Mouse (Mus musculus): ENCODE measurements around the gene Bmp3. TPM values are rescaled to one million over a fixed set of nuclear protein-coding genes. Genes with fewer than 3 reads are reported as not detected.

Gene Bmp3
- polyA plus RNA-seq, 1 experiment from 2014 or later = 6.8 TPM

DNA sequence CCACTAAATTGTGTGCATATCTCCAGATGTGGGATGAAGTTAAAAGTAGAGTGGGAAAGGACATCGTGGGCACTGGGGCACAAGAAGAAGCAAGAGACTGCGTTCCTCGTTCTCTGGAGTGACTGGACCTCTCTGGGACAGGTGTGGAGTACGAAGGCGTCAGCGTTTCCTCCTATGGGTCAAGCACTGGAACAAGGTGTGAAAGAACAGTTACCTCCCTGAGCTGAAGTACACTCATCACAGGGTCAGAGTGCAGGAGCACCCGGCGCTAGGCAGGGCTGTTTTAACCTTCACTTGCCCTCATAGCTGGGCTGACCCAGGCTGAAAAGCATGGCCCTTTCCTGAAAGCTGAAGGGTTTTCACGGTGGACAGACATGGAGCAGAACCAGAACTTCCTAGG, 20.5 kb upstream of the Bmp3 start:
- Histone ChIP-seq H3K36me3 (ENCODE audit: insufficient read depth, low read length) (no peaks in the 10 kb centered on the region), H3K4me2 (replicated peaks; ENCODE audit: low read depth, low read length) (no peak overlapping the region), H3K27me3 (replicated peaks; ENCODE audit: insufficient read depth, low read length) (no peaks in the 10 kb centered on the region), H3K4me3 (ENCODE audit: low read depth, low read length) (no peak overlapping the region), H3K9ac (replicated peaks; ENCODE audit: low read depth) (no peak overlapping the region), H3K27ac (ENCODE audit: low read length) (no peak overlapping the region), H3K9me3 (ENCODE audit: low read length) (no peaks in the 10 kb centered on the region), H3K4me1 (ENCODE audit: insufficient read depth, low read depth, low read length) (no peaks in the 10 kb centered on the region)
- DNase-seq (ENCODE audit: low spot score) (no peak), ATAC-seq (no peak)
- no peak for TF ChIP-seq EP300 (IDR thresholded peaks at IDR 0.05)
- no peak for TF ChIP-seq CTCF (IDR thresholded peaks at IDR 0.05)
- 66% methylated on average over 9 of the region's 9 CpGs for WGBS

DNA sequence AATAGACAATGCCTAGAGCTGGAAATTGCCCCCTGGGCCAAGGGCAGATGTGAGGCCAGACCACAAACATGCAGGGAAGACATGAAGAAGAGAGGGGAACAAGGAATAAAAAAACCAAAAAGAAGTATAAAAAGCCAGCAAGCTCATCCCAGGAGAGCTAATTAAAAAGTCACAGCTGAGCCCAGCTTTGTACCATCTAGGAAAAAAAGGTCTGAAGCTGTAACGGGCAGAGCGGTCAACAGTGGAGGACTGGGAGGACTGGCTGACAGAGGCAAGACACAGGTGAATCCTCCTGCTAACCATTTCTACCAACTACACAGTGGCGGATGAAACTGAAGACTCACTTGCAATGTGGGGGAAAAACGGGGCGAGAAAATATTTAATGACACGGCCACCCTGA, 19.9 kb upstream of the Bmp3 start:
- Histone ChIP-seq H3K9me3 (ENCODE audit: low read length) (no peaks in the 10 kb centered on the region), H3K9ac (replicated peaks; ENCODE audit: low read depth) (no peak overlapping the region), H3K27me3 (replicated peaks; ENCODE audit: insufficient read depth, low read length) (no peaks in the 10 kb centered on the region), H3K27ac (ENCODE audit: low read length) (no peak overlapping the region), H3K36me3 (ENCODE audit: insufficient read depth, low read length) (no peaks in the 10 kb centered on the region), H3K4me1 (ENCODE audit: insufficient read depth, low read depth, low read length) (no peaks in the 10 kb centered on the region), H3K4me3 (ENCODE audit: low read depth, low read length) (no peak overlapping the region), H3K4me2 (replicated peaks; ENCODE audit: low read depth, low read length) (no peak overlapping the region)
- DNase-seq (ENCODE audit: low spot score) (no peak), ATAC-seq (no peak)
- no peak for TF ChIP-seq EP300 (IDR thresholded peaks at IDR 0.05)
- TF ChIP-seq CTCF (IDR thresholded peaks at IDR 0.05) = no peak
- 91% methylated on average over 6 of the region's 6 CpGs for WGBS

- Histone ChIP-seq H3K36me3 (ENCODE audit: insufficient read depth, low read length) (no peaks in the 10 kb centered on the region), H3K4me1 (ENCODE audit: insufficient read depth, low read depth, low read length) (peaks cover 4% of the 10 kb centered on the region), H3K4me3 (ENCODE audit: low read depth, low read length) (no peak overlapping the region), H3K4me2 (replicated peaks; ENCODE audit: low read depth, low read length) (no peak overlapping the region), H3K27me3 (replicated peaks; ENCODE audit: insufficient read depth, low read length) (no peaks in the 10 kb centered on the region), H3K27ac (ENCODE audit: low read length) (no peak overlapping the region), H3K9ac (replicated peaks; ENCODE audit: low read depth) (no peak overlapping the region), H3K9me3 (ENCODE audit: low read length) (no peaks in the 10 kb centered on the region)
- ATAC-seq = no peak
- 80% methylated on average over 7 of the region's 7 CpGs for WGBS
- no peak for DNase-seq (ENCODE audit: low spot score)
- TF ChIP-seq EP300 (IDR thresholded peaks at IDR 0.05) (no peak), CTCF (IDR thresholded peaks at IDR 0.05) (no peak)
These were observed 11.5 kb upstream of the Bmp3 start for GRCm38 (mm10) chr5:98842600-98843310.

GRCm38 (mm10) chr5:98844664-98845063, 9.6 kb upstream of the Bmp3 start:
- no peaks in the 10 kb centered on the region for H3K36me3 ChIP-seq (ENCODE audit: insufficient read depth, low read length)
- no peak overlapping the region for H3K9ac ChIP-seq (replicated peaks; ENCODE audit: low read depth)
- DNase-seq (ENCODE audit: low spot score) (peak; percentile 81), ATAC-seq (peak; percentile 70)
- no peak overlapping the region for H3K4me2 ChIP-seq (replicated peaks; ENCODE audit: low read depth, low read length)
- H3K27ac ChIP-seq (ENCODE audit: low read length) = no peak overlapping the region
- TF ChIP-seq EP300 (IDR thresholded peaks at IDR 0.05) = 0 out of 2 replicates have a peak, but pooled peaks have one; percentile 21
- TF ChIP-seq CTCF (IDR thresholded peaks at IDR 0.05) = no peak
- H3K4me3 ChIP-seq (ENCODE audit: low read depth, low read length) = no peak overlapping the region
- no peaks in the 10 kb centered on the region for H3K9me3 ChIP-seq (ENCODE audit: low read length)
- H3K4me1 ChIP-seq (ENCODE audit: insufficient read depth, low read depth, low read length) = peaks cover 4% of the 10 kb centered on the region
- 8% methylated on average over 1 of the region's 1 CpGs for WGBS
- no peaks in the 10 kb centered on the region for H3K27me3 ChIP-seq (replicated peaks; ENCODE audit: insufficient read depth, low read length)

DNA sequence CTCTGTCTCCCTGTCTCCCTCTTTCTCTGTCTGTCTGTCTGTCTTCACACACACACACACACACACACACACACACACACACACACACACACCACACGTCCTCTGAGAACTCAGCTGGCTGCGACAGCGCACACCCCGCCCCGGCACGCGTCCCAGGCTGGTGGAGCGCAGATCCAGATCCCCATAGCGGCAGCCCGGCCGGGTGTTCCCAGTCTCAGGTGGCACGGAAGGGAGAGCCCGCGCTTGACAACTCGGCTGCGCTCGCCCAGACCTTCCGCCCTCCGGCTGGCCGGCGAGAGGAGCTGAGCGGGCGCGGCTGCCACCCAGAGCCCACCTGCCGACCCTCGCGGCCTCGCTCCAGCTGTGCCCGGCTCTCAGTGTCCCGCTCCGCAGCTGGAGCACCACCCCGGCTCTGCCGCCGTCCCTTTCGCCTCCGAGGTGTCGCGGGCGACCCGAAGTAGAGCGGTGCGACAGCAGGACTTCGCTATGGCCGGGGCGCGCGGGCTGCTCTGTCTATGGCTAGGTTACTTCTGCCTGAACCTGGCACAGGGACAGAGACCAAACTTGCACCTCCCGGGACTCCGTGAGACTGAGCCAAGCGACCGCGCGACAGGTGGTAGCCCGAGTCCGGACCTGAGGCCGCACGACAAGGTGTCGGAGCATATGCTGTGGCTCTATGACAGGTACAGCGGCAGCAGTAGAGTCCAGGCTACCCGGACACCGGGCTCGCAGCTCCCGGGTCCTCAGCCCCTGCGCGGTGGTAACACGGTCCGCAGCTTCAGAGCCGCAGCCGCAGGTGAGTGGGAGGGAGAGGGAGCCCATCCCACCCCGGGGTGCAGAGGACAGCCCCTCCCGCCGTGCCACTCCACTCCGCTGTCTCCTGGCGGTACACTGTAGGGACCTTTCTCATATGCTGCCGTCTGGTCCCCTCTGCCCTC, 681 bp downstream of the Bmp3 start:
- Histone ChIP-seq H3K9me3 (ENCODE audit: low read length) (no peaks in the 10 kb centered on the region), H3K4me2 (replicated peaks; ENCODE audit: low read depth, low read length) (peak overlapping the region; percentile 86), H3K4me1 (ENCODE audit: insufficient read depth, low read depth, low read length) (peaks cover 3% of the 10 kb centered on the region; the same call in 1 of the 2 replicates), H3K4me3 (ENCODE audit: low read depth, low read length) (peak overlapping the region; percentile 59), H3K36me3 (ENCODE audit: insufficient read depth, low read length) (no peaks in the 10 kb centered on the region), H3K9ac (replicated peaks; ENCODE audit: low read depth) (peak overlapping the region; percentile 34), H3K27me3 (replicated peaks; ENCODE audit: insufficient read depth, low read length) (peaks cover 9% of the 10 kb centered on the region), H3K27ac (ENCODE audit: low read length) (peak overlapping the region; percentile 66; the same call in 1 of the 2 replicates)
- 2% methylated on average over 66 of the region's 75 CpGs for WGBS
- no peak for TF ChIP-seq CTCF (IDR thresholded peaks at IDR 0.05)
- no peak for TF ChIP-seq EP300 (IDR thresholded peaks at IDR 0.05)
- DNase-seq (ENCODE audit: low spot score) = peak; percentile 55
- peak; percentile 84 for ATAC-seq

GRCm38 (mm10) chr5:98855741-98856140, 1.5 kb downstream of the Bmp3 start:
- DNase-seq (ENCODE audit: low spot score) = peak; percentile 26
- Histone ChIP-seq H3K27ac (ENCODE audit: low read length) (peak overlapping the region; percentile 66; the same call in 1 of the 2 replicates), H3K27me3 (replicated peaks; ENCODE audit: insufficient read depth, low read length) (peaks cover 9% of the 10 kb centered on the region), H3K9me3 (ENCODE audit: low read length) (no peaks in the 10 kb centered on the region), H3K36me3 (ENCODE audit: insufficient read depth, low read length) (no peaks in the 10 kb centered on the region), H3K4me3 (ENCODE audit: low read depth, low read length) (peak overlapping the region; percentile 59), H3K9ac (replicated peaks; ENCODE audit: low read depth) (peak overlapping the region; percentile 34; the same call in 1 of the 2 replicates), H3K4me2 (replicated peaks; ENCODE audit: low read depth, low read length) (peak overlapping the region; percentile 86), H3K4me1 (ENCODE audit: insufficient read depth, low read depth, low read length) (peaks cover 3% of the 10 kb centered on the region; the same call in 1 of the 2 replicates)
- TF ChIP-seq CTCF (IDR thresholded peaks at IDR 0.05) (peak; percentile 17), EP300 (IDR thresholded peaks at IDR 0.05) (no peak)
- ATAC-seq = no peak
- 4% methylated on average over 12 of the region's 12 CpGs for WGBS
